In the genomic region with DNA sequence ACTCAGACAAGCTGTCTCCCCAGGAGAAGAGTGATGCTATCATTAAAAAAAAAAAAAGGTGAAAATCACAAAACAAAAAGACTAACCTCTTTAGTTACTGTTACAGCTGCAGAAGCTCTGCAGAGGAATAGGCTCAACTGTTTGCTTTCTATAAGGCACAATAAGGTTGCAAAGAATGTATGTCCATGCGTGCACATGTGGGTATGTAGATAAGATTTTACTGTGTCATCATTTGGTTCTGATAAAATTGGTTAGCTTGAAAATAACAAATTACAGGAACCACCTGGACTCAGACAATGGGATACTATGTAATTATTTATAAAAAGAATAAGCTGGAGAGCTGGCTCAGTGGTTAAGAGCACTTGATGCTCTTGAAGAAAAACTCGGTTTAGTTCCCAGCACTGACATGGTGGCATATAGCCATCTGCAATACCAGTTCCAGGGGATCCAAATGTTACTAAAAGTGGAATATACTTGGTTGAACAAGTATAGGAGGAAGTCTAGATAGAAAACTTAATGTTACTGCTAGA, we compare ENCODE assay signal across 25 mouse cellular contexts.
"Had no signal": no experiment of that assay in that cellular context is flagged by ENCODE, and none has a peak within 500 bp of the region (broad histone marks: within the 10 kb centered on the region; RNA-seq: fewer than 3 reads in every experiment).

No protein-coding gene starts in this region.

- H3K9me3 ChIP-seq: heart, embryonic 13.5 days; heart, embryonic 15.5 days; hindbrain, embryonic 13.5 days; hindbrain, embryonic 15.5 days; limb, embryonic 10.5 days; limb, embryonic 12.5 days had no signal

- H3K4me2 ChIP-seq: heart, embryonic 11.5 days; heart, embryonic 13.5 days; heart, embryonic 15.5 days; hindbrain, embryonic 13.5 days; hindbrain, embryonic 15.5 days; limb, embryonic 12.5 days had no signal

- ATAC-seq: hindbrain, postnatal 0 days; intestine, embryonic 16.5 days had no signal

- H3K4me3 ChIP-seq: heart, adult 2 months; heart, embryonic 13.5 days; heart, embryonic 15.5 days; hindbrain, embryonic 13.5 days; hindbrain, embryonic 15.5 days; left cerebral cortex, adult 2 months; limb, embryonic 10.5 days; limb, embryonic 12.5 days had no signal

- H3K27ac ChIP-seq: heart, adult 2 months; heart, embryonic 13.5 days; heart, embryonic 15.5 days; hindbrain, embryonic 13.5 days; hindbrain, embryonic 15.5 days; hindbrain, postnatal 0 days; left cerebral cortex, adult 2 months; limb, embryonic 10.5 days; limb, embryonic 12.5 days had no signal

- H3K9ac ChIP-seq: heart, embryonic 13.5 days; heart, embryonic 15.5 days; hindbrain, embryonic 13.5 days; hindbrain, embryonic 15.5 days; limb, embryonic 12.5 days had no signal

- H3K36me3 ChIP-seq: heart, embryonic 13.5 days; heart, embryonic 15.5 days; hindbrain, embryonic 13.5 days; hindbrain, embryonic 15.5 days; limb, embryonic 10.5 days; limb, embryonic 12.5 days had no signal

- H3K27me3 ChIP-seq: hindbrain, embryonic 15.5 days had no signal

- DNase-seq: gastrocnemius, postnatal 14 days; gastrocnemius, postnatal 36 days; heart, adult 11 months; heart, adult 2 months; heart, postnatal 14 days; heart, postnatal 36 days; kidney, adult 11 months; kidney, adult 2 months; kidney, adult 9 months; kidney, postnatal 10 days; kidney, postnatal 25 days; kidney, postnatal 4 days; layer of hippocampus, adult 9-11 months; layer of hippocampus, postnatal 36 days; liver had no signal

- H3K4me1 ChIP-seq: heart, embryonic 13.5 days; heart, embryonic 15.5 days; hindbrain, embryonic 13.5 days; hindbrain, embryonic 15.5 days; limb, embryonic 10.5 days; limb, embryonic 12.5 days had no signal
